Mouse (Mus musculus) kidney, adult 2 months (tissue): ENCODE results near the gene Irgm2.

Experiments used
- CTCF ChIP-seq: fragments of 200-500 bp; conservative IDR thresholded peaks from 2 replicates; pipeline ENCODE4 v1.5.1; 2011; ENCODE audit warnings: low read depth, mild to moderate bottlenecking, control low read depth, low read length, moderate library complexity, mixed read lengths; ENCODE audit not compliant: insufficient read depth, insufficient read length
- POLR2A ChIP-seq: fragments of 200-500 bp; IDR thresholded peaks from one replicate; pipeline ENCODE4 v1.6.1; 2011; ENCODE audit warnings: low read depth, low read length, control low read depth

DNA sequence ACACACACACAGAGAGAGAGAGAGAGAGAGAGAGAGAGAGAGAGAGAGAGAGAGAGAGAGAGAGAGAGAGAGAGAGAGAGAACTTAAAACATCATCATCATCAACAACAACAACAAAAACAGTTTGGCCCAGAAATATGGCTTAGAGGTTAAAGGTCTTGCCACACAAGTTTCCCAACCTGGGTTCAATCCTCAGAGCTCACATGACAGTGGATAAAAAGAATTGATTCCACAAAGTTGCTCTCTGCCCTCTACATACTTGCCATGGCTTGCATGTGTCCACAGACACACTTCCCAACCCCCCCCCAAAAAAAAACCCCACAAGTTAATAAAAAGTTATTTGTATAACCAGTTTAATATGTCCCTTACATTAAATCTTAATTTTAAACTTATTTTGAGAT, 27.0 kb downstream of the Irgm2 start:
- TF ChIP-seq CTCF = no peak
- no peak for TF ChIP-seq POLR2A
